Mouse (Mus musculus): ENCODE measurements around the gene Bbox1. TPM values are rescaled to one million over a fixed set of nuclear protein-coding genes. Genes with fewer than 3 reads are reported as not detected.
A peak's percentile ranks its signal among the peaks of the same experiment; 100 is the strongest.

Gene Bbox1
- polyA plus RNA-seq, 1 experiment from 2014 or later, result not detected

GRCm38 (mm10) chr2:110229143-110230087 lies 84.9 kb downstream of the Bbox1 start:
- Histone ChIP-seq H3K36me3 (no peaks in the 10 kb centered on the region), H3K4me1 (replicated peaks) (no peaks in the 10 kb centered on the region), H3K27me3 (no peaks in the 10 kb centered on the region), H3K4me2 (0 out of 2 replicates have a peak overlapping the region, but pooled peaks have one; percentile 21), H3K4me3 (no peak overlapping the region), H3K9me3 (no peaks in the 10 kb centered on the region), H3K9ac (0 out of 2 replicates have a peak overlapping the region, but pooled peaks have one; percentile 3), H3K27ac (no peak overlapping the region)
- 41% methylated on average over 15 of the region's 15 CpGs for WGBS
- peak; percentile 82 for ATAC-seq (ENCODE audit: low FRiP score)

- Histone ChIP-seq H3K27me3 (no peaks in the 10 kb centered on the region), H3K4me2 (no peak overlapping the region), H3K9ac (no peak overlapping the region), H3K4me3 (no peak overlapping the region), H3K4me1 (replicated peaks) (no peaks in the 10 kb centered on the region), H3K27ac (no peak overlapping the region), H3K9me3 (no peaks in the 10 kb centered on the region), H3K36me3 (no peaks in the 10 kb centered on the region)
- WGBS, result 65% methylated on average over 4 of the region's 4 CpGs
- no peak for ATAC-seq (ENCODE audit: low FRiP score)
Measured at GRCm38 (mm10) chr2:110226421-110226820, 87.9 kb downstream of the Bbox1 start.

DNA sequence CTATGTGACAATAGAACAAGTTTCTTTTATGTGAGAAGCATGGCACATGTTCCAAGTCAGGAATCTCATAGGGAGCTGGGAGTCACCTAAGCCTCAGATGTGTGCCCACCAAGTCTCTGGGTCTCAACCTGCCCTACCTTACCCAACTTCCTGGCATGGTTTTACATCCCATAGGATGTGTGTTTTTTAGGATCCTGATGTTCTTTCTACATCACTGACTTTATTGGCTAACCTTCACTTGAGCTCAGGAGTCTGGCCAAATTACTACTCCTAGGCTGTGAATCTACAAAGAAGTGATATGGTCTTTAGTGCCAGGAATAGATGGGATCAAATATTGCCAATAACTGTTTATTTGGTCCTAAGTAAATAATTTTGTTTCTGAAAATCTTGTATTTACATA lies 88.4 kb downstream of the Bbox1 start:
- H3K9ac ChIP-seq, result no peak overlapping the region
- no peak for ATAC-seq (ENCODE audit: low FRiP score)

DNA sequence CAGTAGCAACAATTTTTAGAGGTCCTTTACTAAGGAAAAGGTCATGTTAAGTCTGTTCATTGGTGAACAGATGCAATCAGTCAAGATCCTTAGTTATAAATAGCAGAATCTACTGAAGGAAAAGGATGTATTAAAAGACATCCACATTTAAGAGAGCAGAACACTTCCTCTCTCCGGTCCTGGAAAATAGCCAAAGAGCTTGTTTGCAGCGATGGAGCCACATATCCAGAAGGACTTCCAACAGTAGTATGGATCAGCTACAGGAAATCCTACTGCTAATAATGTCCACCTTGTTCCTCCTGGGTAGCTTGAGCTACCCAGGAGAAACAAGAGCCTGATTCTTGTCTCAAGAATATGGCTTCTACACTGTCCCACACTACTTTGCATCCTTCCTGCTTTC lies 91.6 kb downstream of the Bbox1 start:
- Histone ChIP-seq H3K4me3 (no peak overlapping the region), H3K9me3 (no peaks in the 10 kb centered on the region), H3K27me3 (no peaks in the 10 kb centered on the region), H3K36me3 (no peaks in the 10 kb centered on the region), H3K4me1 (replicated peaks) (no peaks in the 10 kb centered on the region), H3K27ac (no peak overlapping the region), H3K4me2 (no peak overlapping the region), H3K9ac (no peak overlapping the region)
- 88% methylated on average over 2 of the region's 2 CpGs for WGBS
- no peak for ATAC-seq (ENCODE audit: low FRiP score)

More for the DNA sequence above, 88.4 kb downstream of the Bbox1 start:
- no peaks in the 10 kb centered on the region for H3K9me3 ChIP-seq
- H3K27ac ChIP-seq, result no peak overlapping the region
- no peak overlapping the region for H3K4me3 ChIP-seq
- H3K36me3 ChIP-seq, result no peaks in the 10 kb centered on the region
- H3K4me2 ChIP-seq, result no peak overlapping the region
- no peaks in the 10 kb centered on the region for H3K27me3 ChIP-seq
- H3K4me1 ChIP-seq (replicated peaks), result no peaks in the 10 kb centered on the region

GRCm38 (mm10) chr2:110220492-110220891 lies 93.9 kb downstream of the Bbox1 start:
- ATAC-seq (ENCODE audit: low FRiP score), result no peak
- Histone ChIP-seq H3K4me1 (replicated peaks) (no peaks in the 10 kb centered on the region), H3K4me3 (no peak overlapping the region), H3K9ac (no peak overlapping the region), H3K27ac (no peak overlapping the region), H3K9me3 (no peaks in the 10 kb centered on the region), H3K4me2 (no peak overlapping the region), H3K27me3 (no peaks in the 10 kb centered on the region), H3K36me3 (no peaks in the 10 kb centered on the region)
- 80% methylated on average over 1 of the region's 1 CpGs for WGBS

- H3K36me3 ChIP-seq, result no peaks in the 10 kb centered on the region
- no peak overlapping the region for H3K27ac ChIP-seq
- no peak overlapping the region for H3K4me2 ChIP-seq
- no peaks in the 10 kb centered on the region for H3K27me3 ChIP-seq
- WGBS, result 71% methylated on average over 3 of the region's 3 CpGs
- no peak overlapping the region for H3K4me3 ChIP-seq
- H3K9ac ChIP-seq, result no peak overlapping the region
- no peaks in the 10 kb centered on the region for H3K9me3 ChIP-seq
- H3K4me1 ChIP-seq (replicated peaks), result no peaks in the 10 kb centered on the region
- ATAC-seq (ENCODE audit: low FRiP score), result no peak
Measured at GRCm38 (mm10) chr2:110215685-110216058, 98.7 kb downstream of the Bbox1 start.

GRCm38 (mm10) chr2:110214991-110215684 lies 99.2 kb downstream of the Bbox1 start:
- H3K9me3 ChIP-seq, result no peaks in the 10 kb centered on the region
- no peaks in the 10 kb centered on the region for H3K36me3 ChIP-seq
- no peaks in the 10 kb centered on the region for H3K4me1 ChIP-seq (replicated peaks)
- WGBS, result 64% methylated on average over 9 of the region's 9 CpGs
- H3K4me2 ChIP-seq, result no peak overlapping the region
- no peak overlapping the region for H3K4me3 ChIP-seq
- no peaks in the 10 kb centered on the region for H3K27me3 ChIP-seq
- ATAC-seq (ENCODE audit: low FRiP score), result no peak
- no peak overlapping the region for H3K9ac ChIP-seq
- H3K27ac ChIP-seq, result no peak overlapping the region

- no peak overlapping the region for H3K9ac ChIP-seq
- no peak for ATAC-seq (ENCODE audit: low FRiP score)
- 86% methylated on average over 4 of the region's 4 CpGs for WGBS
- H3K4me2 ChIP-seq, result no peak overlapping the region
- H3K4me1 ChIP-seq (replicated peaks), result no peaks in the 10 kb centered on the region
- no peaks in the 10 kb centered on the region for H3K36me3 ChIP-seq
- H3K4me3 ChIP-seq, result no peak overlapping the region
- no peaks in the 10 kb centered on the region for H3K9me3 ChIP-seq
- H3K27ac ChIP-seq, result no peak overlapping the region
- no peaks in the 10 kb centered on the region for H3K27me3 ChIP-seq
Measured at GRCm38 (mm10) chr2:110214278-110214677, 100.1 kb downstream of the Bbox1 start.

Other genes with a start within 250 kb of the Bbox1 start
- 3.6 and 6.3 TPM in 2 replicates for gene Fibin, start 48.6 kb upstream of the Bbox1 start, polyA plus RNA-seq (2015; fragmentation: Nextera tagmentation; extraction: Ambion mirVana)

All from hindbrain, embryonic 13.5 days (tissue).